Mouse (Mus musculus): ENCODE measurements at regions not wholly inside any gene's neighbourhood (a gene's known extent, or its start where the extent isn't known, plus 50 kb on each side); places are given as distances from the start of the nearest gene placed in this dataset.

DNA sequence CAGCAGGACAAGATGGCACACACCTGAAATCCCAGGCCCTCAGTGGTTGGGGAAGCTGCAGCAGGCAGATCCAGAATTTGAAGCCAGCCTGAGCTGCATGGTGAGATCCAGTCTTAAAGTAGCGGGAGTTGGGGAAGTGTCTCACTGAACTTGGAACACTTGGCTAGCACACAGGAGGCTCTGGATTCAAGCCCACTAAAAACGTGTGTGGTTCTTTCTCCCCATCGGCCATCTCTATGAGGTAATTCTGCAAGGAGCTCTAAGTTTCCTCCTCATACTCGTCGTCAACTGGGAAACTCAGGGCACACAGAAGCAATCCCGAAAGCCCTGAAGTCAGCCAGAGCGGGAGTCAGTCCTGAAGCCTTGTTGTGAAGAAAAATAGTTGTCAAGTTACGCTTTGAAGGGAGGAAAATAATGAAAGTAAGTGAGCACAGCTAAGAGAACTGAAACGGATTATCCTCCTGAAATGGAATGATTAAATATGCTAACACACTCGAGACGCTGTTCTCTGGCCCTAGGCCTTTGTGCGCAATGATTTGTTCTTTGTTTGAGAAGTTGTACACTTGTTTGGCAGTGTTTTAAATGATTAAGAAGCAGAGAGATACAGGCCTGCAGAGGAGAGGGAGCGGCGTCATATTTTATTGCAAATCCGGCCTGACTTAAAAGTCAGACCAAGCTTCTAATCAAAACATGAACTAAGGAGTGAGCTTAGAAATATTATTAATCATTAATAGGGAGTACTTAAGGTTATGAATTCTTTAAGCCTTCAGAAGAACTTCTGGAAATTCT lies 69.0 kb upstream of the Ercc4 start:
- no peak for DNase-seq (ENCODE audit: low read depth, low spot score)

DNA sequence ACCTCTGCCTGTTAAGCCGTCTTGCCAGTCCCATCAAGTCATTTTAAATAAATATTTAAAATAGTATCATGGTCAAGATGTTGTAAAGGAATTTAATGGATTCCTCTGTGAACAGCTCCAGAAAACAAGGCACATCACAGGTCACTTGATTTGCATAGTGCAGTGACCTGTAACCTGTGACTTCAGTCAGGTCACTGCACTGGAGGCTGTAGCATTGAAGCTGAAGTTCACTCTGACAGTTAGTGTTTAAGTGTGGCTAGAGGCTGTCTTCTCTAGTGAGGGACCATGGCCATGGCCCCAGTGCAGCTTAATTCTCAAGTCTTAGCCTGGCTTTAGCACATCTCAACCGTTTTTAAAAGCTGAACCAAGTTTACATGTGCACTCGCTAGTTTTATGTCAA lies 68.1 kb upstream of the Ercc4 start:
- no peak for DNase-seq (ENCODE audit: low read depth, low spot score)

DNA sequence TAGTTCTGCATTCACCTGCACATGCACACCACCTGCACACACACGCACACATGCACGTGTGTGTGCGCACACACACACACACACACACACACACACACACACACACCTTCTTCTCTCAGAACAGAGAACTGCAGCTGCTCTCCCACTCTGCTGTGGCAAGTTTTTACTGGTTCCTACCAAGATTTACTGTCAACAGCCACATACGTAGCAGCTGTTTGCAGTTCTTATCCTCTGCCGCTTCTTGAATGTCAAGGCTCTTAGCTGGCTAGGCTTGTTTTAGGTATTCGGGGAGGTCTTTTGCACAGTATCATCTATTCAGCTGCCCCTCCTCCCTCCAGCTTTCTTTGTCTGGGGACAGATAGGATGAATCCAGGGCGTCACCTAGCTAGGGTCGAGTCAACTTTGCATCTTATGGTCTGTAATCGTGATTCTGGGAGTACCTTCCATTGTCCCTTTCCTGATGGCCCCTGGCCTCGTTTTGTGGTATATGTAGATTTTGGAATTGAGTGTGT lies 64.3 kb upstream of the Ercc4 start:
- no peak for DNase-seq (ENCODE audit: low read depth, low spot score)

DNA sequence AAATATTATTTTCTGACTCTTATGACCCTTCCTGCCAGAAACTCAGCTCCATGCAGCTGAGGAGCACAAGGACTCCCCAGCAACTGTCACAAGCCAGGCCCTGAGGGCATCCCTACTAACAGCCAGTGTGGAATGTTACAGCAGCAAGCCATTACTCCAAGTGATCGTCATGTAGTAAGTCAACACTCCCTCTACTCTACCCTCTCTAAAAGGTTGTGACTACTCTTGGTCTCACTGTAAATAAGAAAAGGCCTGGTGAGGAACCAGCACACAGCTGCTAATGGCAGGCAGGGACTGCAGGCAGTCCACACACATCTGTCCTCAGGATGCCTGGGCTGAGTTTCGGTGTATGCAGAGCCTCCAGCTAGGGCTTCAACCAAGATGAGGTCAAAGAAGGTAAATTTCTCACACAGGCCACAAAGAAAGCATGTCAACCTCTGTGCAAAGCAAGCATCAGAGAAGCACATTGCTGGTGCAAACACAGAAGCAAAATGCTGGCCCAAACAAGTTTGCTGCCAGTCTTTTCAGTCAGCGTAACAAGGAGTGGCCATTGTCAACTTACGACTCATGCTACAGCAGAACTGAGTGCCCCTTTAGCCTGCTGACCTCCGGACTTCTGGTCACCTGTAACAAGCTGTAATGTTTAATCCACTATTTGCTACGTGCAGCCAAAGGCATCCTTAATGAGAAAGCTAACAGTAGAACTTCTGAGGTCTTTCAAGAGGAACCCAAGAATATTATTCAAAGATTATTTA lies 62.9 kb upstream of the Ercc4 start:
- peak; percentile 56 for DNase-seq (ENCODE audit: low read depth, low spot score)

DNA sequence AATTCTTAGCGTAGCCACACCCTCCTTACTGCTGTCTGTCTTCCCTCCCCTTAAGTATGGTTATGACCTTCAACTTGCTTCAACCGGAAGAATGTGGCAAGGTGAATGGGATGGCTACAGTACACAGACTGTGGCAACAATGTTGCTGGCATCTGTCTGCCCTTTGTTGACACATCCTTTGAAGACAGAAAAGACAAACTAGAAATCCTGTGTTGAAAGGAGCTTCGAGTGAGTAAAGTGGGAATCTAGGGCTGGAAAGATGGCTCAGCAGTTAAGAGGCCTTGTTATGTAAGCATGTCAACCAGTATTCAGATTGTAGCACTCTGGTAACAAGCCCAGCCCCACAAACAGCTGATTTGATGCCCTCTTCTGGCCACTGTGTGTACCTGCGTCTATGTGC lies 60.2 kb upstream of the Ercc4 start:
- DNase-seq (ENCODE audit: low read depth, low spot score) = no peak

DNA sequence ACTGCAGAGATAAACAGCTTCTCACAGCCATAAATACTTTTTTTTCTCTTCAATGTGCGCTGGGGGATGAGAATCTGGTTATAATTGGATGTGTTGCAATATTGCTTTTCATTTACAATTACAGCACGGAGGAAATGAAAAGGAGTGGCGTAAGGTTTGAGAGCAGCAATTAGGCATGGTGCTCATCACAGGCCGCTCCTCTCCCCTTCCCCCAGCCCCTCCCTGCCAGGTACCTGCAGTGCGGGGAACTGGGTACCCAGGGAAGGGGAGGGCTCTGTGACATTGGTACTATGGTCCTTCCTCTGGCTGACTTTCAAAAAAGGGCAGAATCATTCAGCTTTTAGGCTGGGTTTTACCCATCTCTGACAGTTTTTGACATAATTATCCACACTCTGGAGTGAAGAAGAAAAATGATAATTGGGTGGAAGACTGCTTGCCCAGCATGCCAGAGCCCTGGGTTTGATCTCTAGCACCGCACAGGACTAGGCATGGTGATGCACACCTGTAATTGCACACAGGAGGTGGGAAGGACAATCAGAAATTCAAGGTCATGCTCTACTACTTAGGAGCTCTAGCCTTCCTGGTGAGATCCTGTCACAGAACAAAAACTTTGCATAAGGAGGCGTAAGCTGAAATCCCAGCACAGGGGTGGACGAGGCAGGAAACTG lies 59.1 kb upstream of the Ercc4 start:
- no peak for DNase-seq (ENCODE audit: low read depth, low spot score)

DNA sequence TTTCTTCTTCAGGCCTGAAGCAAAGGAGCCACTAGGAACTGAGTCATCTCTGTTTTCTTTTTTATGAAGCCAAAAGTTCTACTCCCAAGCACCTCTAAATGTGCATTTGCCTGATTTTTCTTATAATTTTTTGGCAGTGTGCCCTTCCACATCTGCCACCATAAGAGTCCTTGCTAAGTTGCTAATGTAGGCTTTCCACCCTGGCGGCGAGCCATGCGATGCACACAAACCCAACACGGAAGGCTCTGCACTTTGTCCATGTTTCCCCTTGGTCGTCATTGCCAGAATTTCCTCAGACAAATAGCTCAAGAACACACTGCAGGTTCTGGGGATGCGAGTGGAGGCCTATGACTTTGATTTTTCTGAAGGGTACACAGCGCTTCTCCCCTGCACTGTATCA lies 54.5 kb upstream of the Ercc4 start:
- no peak for DNase-seq (ENCODE audit: low read depth, low spot score)

All from 3T3-L1 (cell line).